Mouse (Mus musculus) megakaryocyte, embryonic 14.5 days (primary cell): Measurements from ENCODE around the gene Exosc1. TPM values are rescaled to one million over a fixed set of nuclear protein-coding genes. Genes with fewer than 3 reads are reported as not detected.

ENCODE experiments used
- H3K27me3 ChIP-seq: replicated peaks from 2 replicates; pipeline ENCODE3; 2012; ENCODE audit warnings: inconsistent platforms
- H3K36me3 ChIP-seq: replicated peaks from 2 replicates; pipeline ENCODE3; 2012; ENCODE audit warnings: low read length, inconsistent platforms, mixed read lengths
- H3K4me1 ChIP-seq: 2 replicates; pipeline ENCODE4 v1.6.1; 2012; ENCODE audit warnings: inconsistent platforms
- H3K4me3 ChIP-seq: replicated peaks from 2 replicates; pipeline ENCODE3; 2012; ENCODE audit warnings: moderate library complexity, mild to moderate bottlenecking, inconsistent platforms
- H3K9me3 ChIP-seq: 2 replicates; pipeline ENCODE4 v1.6.1; 2012; ENCODE audit warnings: inconsistent platforms
- FLI1 ChIP-seq: IDR thresholded peaks from 2 replicates; pipeline ENCODE4 v1.6.1; 2012; ENCODE audit warnings: low read length, inconsistent platforms, mixed read lengths
- GATA1 ChIP-seq: IDR thresholded peaks from 3 replicates; pipeline ENCODE4 v1.6.1; 2012; ENCODE audit warnings: mixed read lengths, low read length, inconsistent platforms, borderline replicate concordance
- polyA plus RNA-seq: library from polyadenylated mRNA; stranded (reverse); fragments of >175 nt; gene quantifications from 2 replicates; pipeline ENCODE4 v1.2.3, GENCODE M21; 2012; ENCODE audit warnings: low replicate concordance; ENCODE audit not compliant: insufficient read depth

Gene Exosc1
- polyA plus RNA-seq, 1 experiment: 13.5 TPM

DNA sequence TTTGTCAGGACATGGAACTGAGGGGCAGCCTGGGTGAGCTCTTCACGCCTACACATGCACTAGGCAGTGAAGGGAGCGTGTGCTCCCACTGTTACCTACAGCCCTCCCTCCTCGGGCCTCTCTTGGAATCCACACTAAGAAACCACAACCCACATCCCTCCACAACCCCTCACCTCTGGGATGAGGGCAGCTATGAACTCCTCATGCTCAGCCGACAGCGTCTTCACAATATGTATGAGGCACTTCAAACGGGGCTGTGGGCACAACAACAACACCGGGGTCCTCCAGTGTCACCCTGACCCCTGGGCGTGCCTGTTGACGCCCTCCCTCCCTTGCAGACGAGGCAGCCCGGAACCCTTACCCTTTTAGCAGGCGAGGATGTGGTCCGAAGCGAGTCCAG, 58.9 kb downstream of the Exosc1 start:
- Histone ChIP-seq H3K4me1 (peaks cover 23% of the 10 kb centered on the region), H3K27me3 (no peaks in the 10 kb centered on the region), H3K36me3 (peaks cover 91% of the 10 kb centered on the region), H3K4me3 (no peak overlapping the region), H3K9me3 (no peaks in the 10 kb centered on the region)
- TF ChIP-seq FLI1 (no peak), GATA1 (no peak)

Other genes starting within 250 kb of the Exosc1 start
- gene Slit1, start 189.8 kb downstream of the Exosc1 start, polyA plus RNA-seq: 0.34 TPM in 1 of 2 replicates, not detected in the other
- 1.8 TPM in 1 of 2 replicates, not detected in the other for gene Arhgap19, start 131.4 kb downstream of the Exosc1 start, polyA plus RNA-seq
- gene Frat1, start 103.5 kb downstream of the Exosc1 start, polyA plus RNA-seq: 25.1 and 50.6 TPM in 2 replicates
- 16.8 and 19.5 TPM in 2 replicates for gene Frat2, start 85.3 kb downstream of the Exosc1 start, polyA plus RNA-seq
- 8.9 and 14.4 TPM in 2 replicates for gene Rrp12, start 37.2 kb downstream of the Exosc1 start, polyA plus RNA-seq
- 654 and 1,266 TPM in 2 replicates for gene Pgam1, start 21.5 kb downstream of the Exosc1 start, polyA plus RNA-seq
- 18.8 and 25.3 TPM in 2 replicates for gene Zdhhc16, start 57 bp upstream of the Exosc1 start, polyA plus RNA-seq
- 6.0 and 14.4 TPM in 2 replicates for gene Mms19, start 47.7 kb upstream of the Exosc1 start, polyA plus RNA-seq
- gene Ubtd1, start 48.3 kb upstream of the Exosc1 start, polyA plus RNA-seq: 23.1 and 46.7 TPM in 2 replicates
- gene Ankrd2, start 102.6 kb upstream of the Exosc1 start, polyA plus RNA-seq: not detected in 2 replicates
- 0.93 TPM in 1 of 2 replicates, not detected in the other for gene Hoga1, start 112.2 kb upstream of the Exosc1 start, polyA plus RNA-seq
- gene 4933411K16Rik, start 118.8 kb upstream of the Exosc1 start, polyA plus RNA-seq: not detected in 2 replicates
- 2.0 TPM in 1 of 2 replicates, not detected in the other for gene Morn4, start 152.9 kb upstream of the Exosc1 start, polyA plus RNA-seq
- gene Pi4k2a, start 157.0 kb upstream of the Exosc1 start, polyA plus RNA-seq: 8.3 and 14.6 TPM in 2 replicates
- 15.5 and 38.7 TPM in 2 replicates for gene Avpi1, start 195.6 kb upstream of the Exosc1 start, polyA plus RNA-seq
- gene Marveld1, start 214.0 kb upstream of the Exosc1 start, polyA plus RNA-seq: 3.6 and 10.8 TPM in 2 replicates
- gene Zfyve27, start 230.5 kb upstream of the Exosc1 start, polyA plus RNA-seq: 6.6 and 12.2 TPM in 2 replicates